Mouse (Mus musculus) bone marrow macrophage, adult 2 months (primary cell): ENCODE results near the gene 4930451I11Rik. TPM values are rescaled to one million over a fixed set of nuclear protein-coding genes. Genes with fewer than 3 reads are reported as not detected.

Experiments
- H3K27ac ChIP-seq: 2 replicates; pipeline ENCODE4 v1.5.1; 2012; ENCODE audit warnings: low read depth, low read length; ENCODE audit not compliant: insufficient read depth
- H3K4me1 ChIP-seq: 2 replicates; pipeline ENCODE4 v1.6.1; 2012; ENCODE audit warnings: low read length; ENCODE audit not compliant: control insufficient read depth, insufficient read depth
- H3K4me3 ChIP-seq: 2 replicates; pipeline ENCODE4 v1.5.1; 2012; ENCODE audit warnings: mild to moderate bottlenecking, low read length, moderate library complexity; ENCODE audit not compliant: insufficient read depth
- CTCF ChIP-seq: IDR thresholded peaks from 2 replicates; pipeline ENCODE4 v1.5.1; 2012; ENCODE audit warnings: low read depth, mild to moderate bottlenecking, low read length, moderate library complexity
- POLR2A ChIP-seq: IDR thresholded peaks from 2 replicates; pipeline ENCODE4 v1.6.1; 2012; ENCODE audit warnings: mild to moderate bottlenecking, low read depth, low read length, borderline replicate concordance
- polyA plus RNA-seq: library from polyadenylated mRNA; stranded (reverse); fragments of >200 nt; gene quantifications from 2 replicates; pipeline ENCODE4 v1.2.4, GENCODE M21; 2012; ENCODE audit not compliant: missing spikeins, insufficient read depth, insufficient read length

4930451I11Rik gene
- polyA plus RNA-seq, 1 experiment, result not detected

DNA sequence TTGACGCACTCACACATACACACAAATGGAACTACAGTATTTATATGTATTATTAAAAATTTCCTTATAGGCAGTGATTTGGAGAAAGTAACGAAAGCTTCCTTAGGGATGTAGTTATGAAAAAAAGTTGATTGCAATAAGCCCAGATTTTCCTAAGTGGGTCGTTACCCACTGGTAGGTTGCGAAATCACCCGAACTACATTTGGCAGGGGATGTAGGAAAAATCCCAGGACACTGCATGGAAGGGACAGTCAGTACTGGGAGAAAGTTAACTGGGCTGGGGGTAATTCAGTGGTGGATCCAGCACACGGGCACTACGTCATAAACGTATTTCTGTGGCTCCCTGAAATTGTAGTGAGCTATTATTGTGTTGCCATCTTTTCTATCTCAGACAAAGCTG is 14.9 kb downstream of the 4930451I11Rik start:
- no peak overlapping the region for H3K27ac ChIP-seq
- TF ChIP-seq CTCF (no peak), POLR2A (no peak)
- H3K4me1 ChIP-seq, result 0 out of 2 replicates have a peak, but pooled peaks cover under 1% of the 10 kb centered on the region

DNA sequence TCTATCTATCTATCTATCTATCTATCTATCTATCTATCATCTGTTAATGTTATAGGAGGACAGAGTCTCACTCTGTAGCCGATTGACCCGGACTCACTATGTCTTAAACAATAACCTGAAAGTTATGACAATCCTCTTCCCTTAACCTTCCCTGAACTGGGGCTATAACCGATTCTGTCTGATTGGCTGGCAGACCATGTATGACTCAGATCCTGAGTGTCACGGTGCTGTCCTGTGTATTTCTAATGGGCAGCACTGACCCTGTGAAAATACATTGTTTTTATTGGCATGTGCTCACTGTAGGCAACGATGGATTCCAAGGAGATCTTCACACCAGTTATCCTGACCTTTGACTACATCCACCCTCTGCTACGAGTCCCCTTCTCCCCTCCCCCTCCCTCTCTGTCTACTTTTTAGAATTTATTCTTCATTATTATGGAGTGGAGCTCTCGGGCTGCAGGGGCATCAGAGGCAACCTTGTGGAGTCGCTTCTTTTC is 15.7 kb downstream of the 4930451I11Rik start:
- Histone ChIP-seq H3K27ac (no peak overlapping the region), H3K4me3 (no peak overlapping the region), H3K4me1 (no peaks in the 10 kb centered on the region)
- TF ChIP-seq CTCF (no peak), POLR2A (no peak)

More for the DNA sequence above, 14.9 kb downstream of the 4930451I11Rik start:
- no peak overlapping the region for H3K4me3 ChIP-seq

- Histone ChIP-seq H3K4me3 (no peak overlapping the region), H3K4me1 (peaks cover 7% of the 10 kb centered on the region), H3K27ac (no peak overlapping the region)
- no peak for TF ChIP-seq POLR2A
- TF ChIP-seq CTCF, result no peak
Observed at GRCm38 (mm10) chr7:126809723-126810369, 21.6 kb downstream of the 4930451I11Rik start.

GRCm38 (mm10) chr7:126808703-126809455 is 22.6 kb downstream of the 4930451I11Rik start:
- peak overlapping the region; percentile 73 for H3K4me3 ChIP-seq
- no peak for TF ChIP-seq POLR2A
- TF ChIP-seq CTCF, result no peak
- H3K4me1 ChIP-seq, result peaks cover 10% of the 10 kb centered on the region
- H3K27ac ChIP-seq, result peak overlapping the region; percentile 48

DNA sequence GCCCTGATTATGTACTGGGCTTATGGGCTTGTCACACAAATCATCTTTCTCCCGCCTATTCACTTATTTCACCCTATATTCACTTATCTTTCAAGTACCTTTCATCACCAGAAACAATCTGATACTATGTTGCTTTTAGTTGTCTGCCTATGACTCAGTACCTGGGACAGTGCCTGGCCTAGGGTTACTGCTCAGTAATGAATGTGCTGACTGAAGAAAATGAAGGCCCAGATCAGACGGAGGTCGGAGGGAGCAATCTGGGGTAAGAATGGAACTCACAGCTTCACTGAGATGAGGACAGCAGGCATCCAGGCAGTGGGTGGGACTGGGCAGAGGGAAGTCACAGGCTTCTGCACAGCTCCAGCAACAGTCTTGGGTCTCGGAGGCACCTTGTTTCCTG is 24.0 kb downstream of the 4930451I11Rik start:
- TF ChIP-seq POLR2A (no peak), CTCF (no peak)
- H3K27ac ChIP-seq, result no peak overlapping the region
- H3K4me3 ChIP-seq, result no peak overlapping the region
- H3K4me1 ChIP-seq, result peaks cover 25% of the 10 kb centered on the region

GRCm38 (mm10) chr7:126806956-126807355 is 24.5 kb downstream of the 4930451I11Rik start:
- Histone ChIP-seq H3K27ac (no peak overlapping the region), H3K4me1 (peaks cover 29% of the 10 kb centered on the region), H3K4me3 (no peak overlapping the region)
- no peak for TF ChIP-seq POLR2A

DNA sequence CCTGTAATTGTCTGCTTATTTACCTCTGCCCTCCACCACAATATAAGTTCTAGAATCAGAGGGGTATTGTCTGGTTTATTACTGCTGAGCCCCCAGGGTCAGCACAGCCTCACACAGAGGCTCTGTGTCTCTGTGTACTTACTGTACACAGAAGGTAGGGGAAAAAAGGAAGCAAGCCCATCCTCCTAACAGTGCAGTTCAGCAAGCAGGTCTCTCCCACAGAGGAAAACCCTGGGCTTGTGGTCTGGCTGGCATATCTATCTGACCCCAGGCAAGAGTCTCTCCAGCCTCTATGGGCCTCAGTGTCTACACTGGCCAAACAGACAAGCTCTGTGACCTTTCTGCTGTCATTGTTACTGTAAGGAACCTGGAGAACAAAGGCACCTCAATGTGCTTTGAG is 27.7 kb downstream of the 4930451I11Rik start:
- no peak overlapping the region; the same call in 1 of the 2 replicates for H3K27ac ChIP-seq
- no peak overlapping the region for H3K4me3 ChIP-seq
- TF ChIP-seq POLR2A (no peak), CTCF (no peak)
- peaks cover 43% of the 10 kb centered on the region for H3K4me1 ChIP-seq

DNA sequence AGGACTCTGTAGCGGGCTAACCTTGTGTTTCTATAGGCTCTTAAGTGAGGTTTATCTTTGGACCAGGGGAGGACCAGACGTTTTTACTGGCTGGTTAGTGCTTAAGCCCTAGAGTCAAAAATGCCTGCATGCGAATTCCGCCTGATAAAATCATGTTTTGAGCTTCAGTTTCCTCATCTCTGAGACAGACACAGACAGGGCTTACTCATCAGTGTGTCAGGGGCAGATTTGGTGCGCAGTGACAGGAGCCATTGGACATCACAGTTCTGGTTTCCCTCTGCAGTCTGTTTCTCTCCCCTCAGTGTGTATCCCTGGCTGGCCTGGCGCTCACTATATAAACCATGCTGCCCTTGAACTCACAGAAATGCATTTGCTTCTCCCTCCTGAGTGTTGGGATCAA is 28.3 kb downstream of the 4930451I11Rik start:
- Histone ChIP-seq H3K4me1 (peaks cover 43% of the 10 kb centered on the region), H3K4me3 (no peak overlapping the region), H3K27ac (peak overlapping the region; percentile 22)
- no peak for TF ChIP-seq CTCF
- TF ChIP-seq POLR2A, result no peak

GRCm38 (mm10) chr7:126802134-126802889 is 29.1 kb downstream of the 4930451I11Rik start:
- Histone ChIP-seq H3K4me3 (no peak overlapping the region), H3K27ac (peak overlapping the region; percentile 28), H3K4me1 (peaks cover 38% of the 10 kb centered on the region)
- TF ChIP-seq POLR2A, result no peak
- no peak for TF ChIP-seq CTCF
